Comparison of ENCODE assay signal across 10 mouse cellular contexts in the genomic region with DNA sequence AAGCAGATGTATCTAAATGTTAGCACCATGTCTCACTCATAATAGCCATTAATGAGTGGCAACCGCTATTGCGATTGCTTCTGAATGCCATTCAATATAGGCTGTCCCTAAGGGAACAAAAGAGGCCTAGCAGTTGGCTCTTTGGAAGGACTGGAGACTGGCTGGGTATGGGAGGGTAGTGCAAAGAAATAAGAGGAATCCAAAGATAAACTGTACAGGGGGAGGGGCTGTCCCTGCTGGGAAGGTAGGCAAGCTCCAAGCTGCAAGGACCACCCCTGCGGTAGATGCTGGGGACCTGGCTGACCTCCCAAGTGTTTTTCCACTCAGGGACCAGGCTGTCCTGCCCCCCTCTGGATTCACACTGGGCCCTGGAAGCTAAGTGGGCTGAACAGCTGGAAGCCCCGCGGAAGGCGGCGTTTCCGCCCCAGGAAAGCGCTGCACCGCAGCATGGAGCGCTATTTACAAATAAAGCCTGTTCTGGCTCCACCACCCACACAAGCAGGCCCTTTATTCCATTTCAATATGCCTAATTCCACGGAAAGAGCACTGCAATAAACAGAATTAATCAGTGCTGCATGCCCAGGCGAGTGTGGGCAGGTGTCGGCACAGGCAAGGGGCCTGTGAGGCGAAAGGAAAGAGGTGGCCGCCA. TPM values are rescaled to one million over a fixed set of nuclear protein-coding genes. Genes with fewer than 3 reads are reported as not detected.
DNase-seq lines count a peak whose midpoint lies in the region; ATAC-seq and TF ChIP-seq lines count a peak whose summit lies in the region.
"Had no signal": no experiment of that assay in that cellular context is flagged by ENCODE, and none has a peak within 500 bp of the region (broad histone marks: within the 10 kb centered on the region; RNA-seq: fewer than 3 reads in every experiment).

No protein-coding gene starts in this region.

- intact Hi-C loops in left cerebral cortex, postnatal 25 days (cut with DNase I): no loop called here
- intact Hi-C loops in gastrocnemius, postnatal 14 days (cut with DNase I; ENCODE audit: low total_unique reads): no loop called here

- peaks cover 7% of the 10 kb centered on the region; the same call in 1 of the 2 replicates for H3K4me1 ChIP-seq in embryonic facial prominence, embryonic 11.5 days (ENCODE audit: control insufficient read depth, insufficient read depth, low read length)
- peaks cover 10% of the 10 kb centered on the region for H3K4me1 ChIP-seq in hindbrain, postnatal 0 days (ENCODE audit: insufficient read depth, low read length)
- H3K4me1 ChIP-seq in neural tube, embryonic 14.5 days (ENCODE audit: control insufficient read depth, insufficient read depth, low read length): peaks cover 6% of the 10 kb centered on the region

- H3K4me3 ChIP-seq in embryonic facial prominence, embryonic 11.5 days (ENCODE audit: low read depth, low read length): no peak overlapping the region
- H3K4me3 ChIP-seq in hindbrain, postnatal 0 days (ENCODE audit: low read length): no peak overlapping the region
- H3K4me3 ChIP-seq in neural tube, embryonic 14.5 days (ENCODE audit: low read depth, low read length): no peak overlapping the region

- H3K27me3 ChIP-seq in embryonic facial prominence, embryonic 11.5 days (ENCODE audit: control insufficient read depth, insufficient read depth, low read length): no peaks in the 10 kb centered on the region
- no peaks in the 10 kb centered on the region for H3K27me3 ChIP-seq in hindbrain, postnatal 0 days (ENCODE audit: insufficient read depth, low read length)
- no peaks in the 10 kb centered on the region for H3K27me3 ChIP-seq in neural tube, embryonic 14.5 days (ENCODE audit: control insufficient read depth, insufficient read depth, low read length)

- no peaks in the 10 kb centered on the region for H3K9me3 ChIP-seq in embryonic facial prominence, embryonic 11.5 days (replicated peaks; ENCODE audit: control insufficient read depth, low read length)
- H3K9me3 ChIP-seq in hindbrain, postnatal 0 days (ENCODE audit: low read length): no peaks in the 10 kb centered on the region
- no peaks in the 10 kb centered on the region for H3K9me3 ChIP-seq in neural tube, embryonic 14.5 days (ENCODE audit: control insufficient read depth, low read length)

- no peak overlapping the region for H3K9ac ChIP-seq in embryonic facial prominence, embryonic 11.5 days (replicated peaks; ENCODE audit: low read length)
- H3K9ac ChIP-seq in hindbrain, postnatal 0 days (replicated peaks; ENCODE audit: low read length): peak overlapping the region; percentile 13; the same call in 1 of the 2 replicates
- H3K9ac ChIP-seq in neural tube, embryonic 14.5 days (replicated peaks; ENCODE audit: low read depth, low read length): no peak overlapping the region

- peak; percentile 69 for ATAC-seq in embryonic facial prominence, embryonic 11.5 days (replicated peaks; ENCODE audit: insufficient number of reproducible peaks, low FRiP score, low TSS enrichment, low read depth)
- peak; percentile 38; the same call in 1 of the 2 replicates for ATAC-seq in hindbrain, postnatal 0 days
- peak; percentile 50 for ATAC-seq in neural tube, embryonic 14.5 days (ENCODE audit: low read depth)

- 17% methylated on average over 16 of the region's 16 CpGs for WGBS in embryonic facial prominence, embryonic 11.5 days
- WGBS in hindbrain, postnatal 0 days: 9% methylated on average over 16 of the region's 16 CpGs
- 2% methylated on average over 16 of the region's 16 CpGs for WGBS in neural tube, embryonic 14.5 days

- peak overlapping the region; percentile 16; the same call in 1 of the 2 replicates for H3K4me2 ChIP-seq in embryonic facial prominence, embryonic 11.5 days (ENCODE audit: low read depth, low read length)
- H3K4me2 ChIP-seq in hindbrain, postnatal 0 days (ENCODE audit: low read depth, low read length): 0 out of 2 replicates have a peak overlapping the region, but pooled peaks have one; percentile 18
- peak overlapping the region; percentile 26; the same call in 1 of the 2 replicates for H3K4me2 ChIP-seq in neural tube, embryonic 14.5 days (ENCODE audit: low read depth, low read length)

- no peak for TF ChIP-seq CTCF in hindbrain, postnatal 0 days (IDR thresholded peaks at IDR 0.05; ENCODE audit: low read depth)

- peak overlapping the region; percentile 35; the same call in 1 of the 2 replicates for H3K27ac ChIP-seq in embryonic facial prominence, embryonic 11.5 days (replicated peaks; ENCODE audit: low read depth, low read length)
- H3K27ac ChIP-seq in hindbrain, postnatal 0 days: peak overlapping the region; percentile 56; the same call in 1 of the 2 replicates
- peak overlapping the region; percentile 62 for H3K27ac ChIP-seq in neural tube, embryonic 14.5 days (ENCODE audit: low read depth, low read length)
- H3K27ac ChIP-seq: kidney, postnatal 0 days had no signal

- DNase-seq in left cerebral cortex, postnatal 25 days (ENCODE audit: low spot score in 2 of 2): peak; percentile 18 to 29
- DNase-seq in left cerebral cortex, adult 8-10 months (ENCODE audit: low spot score in 2 of 2): no peak
- DNase-seq in embryonic facial prominence, embryonic 11.5 days (ENCODE audit: low spot score): peak; percentile 58
- DNase-seq in hindbrain, postnatal 0 days (ENCODE audit: low spot score): peak; percentile 41
- DNase-seq in gastrocnemius, adult 8-10 months (ENCODE audit: low spot score in 2 of 2): no peak
- DNase-seq in kidney, adult 11 months: no peak
- DNase-seq in gastrocnemius, postnatal 14 days: no peak

- no peaks in the 10 kb centered on the region for H3K36me3 ChIP-seq in embryonic facial prominence, embryonic 11.5 days (replicated peaks; ENCODE audit: control insufficient read depth, insufficient read depth, low read depth, low read length)
- no peaks in the 10 kb centered on the region for H3K36me3 ChIP-seq in hindbrain, postnatal 0 days (ENCODE audit: insufficient read depth, low read length)
- no peaks in the 10 kb centered on the region for H3K36me3 ChIP-seq in neural tube, embryonic 14.5 days (ENCODE audit: control insufficient read depth, insufficient read depth, low read length)

RNA-seq across cellular contexts. Expression of a gene that starts 36.5 kb away (rescaled TPM):
- total RNA-seq in left cerebral cortex, postnatal 25 days (2021): 10 to 100 TPM; 46.4 TPM
- 10 to 100 TPM; 35.8 to 45.1 (median 41.0) TPM for total RNA-seq in left cerebral cortex, adult 8-10 months (2022)
- 3.8 and 4.6 TPM in 2 replicates for polyA plus RNA-seq in embryonic facial prominence, embryonic 11.5 days (2014; fragmentation: Nextera tagmentation; extraction: Ambion mirVana)
- total RNA-seq in hindbrain, postnatal 0 days (2014; rRNA removed): 26.4 and 34.6 TPM in 2 replicates
- polyA plus RNA-seq in hindbrain, postnatal 0 days (2015; fragmentation: Nextera tagmentation; extraction: Ambion mirVana): 4.7 TPM in 2 replicates
- polyA plus RNA-seq in neural tube, embryonic 14.5 days (2014; fragmentation: Nextera tagmentation; extraction: Ambion mirVana): 4.0 and 6.2 TPM in 2 replicates
- total RNA-seq in gastrocnemius, adult 8-10 months (2022): 1 to 10 TPM; 2.5 to 4.4 (median 4.0) TPM
- 1 to 10 TPM; 1.7 to 2.0 TPM for total RNA-seq in gastrocnemius, postnatal 14 days (2021)
- total RNA-seq: MEL had no signal

RNA-seq across cellular contexts. Expression of a gene that starts 56.1 kb away (rescaled TPM):
- 1 to 10 TPM; 2.9 to 3.0 TPM for total RNA-seq in left cerebral cortex, postnatal 25 days (2021)
- total RNA-seq in left cerebral cortex, adult 8-10 months (2022): 1 to 10 TPM; 3.6 to 5.3 (median 4.5) TPM
- 5.2 and 6.2 TPM in 2 replicates for polyA plus RNA-seq in embryonic facial prominence, embryonic 11.5 days (2014; fragmentation: Nextera tagmentation; extraction: Ambion mirVana)
- 7.2 and 8.1 TPM in 2 replicates for total RNA-seq in hindbrain, postnatal 0 days (2014; rRNA removed)
- polyA plus RNA-seq in hindbrain, postnatal 0 days (2015; fragmentation: Nextera tagmentation; extraction: Ambion mirVana): 2.7 and 3.2 TPM in 2 replicates
- polyA plus RNA-seq in neural tube, embryonic 14.5 days (2014; fragmentation: Nextera tagmentation; extraction: Ambion mirVana): 2.5 and 3.8 TPM in 2 replicates
- total RNA-seq in gastrocnemius, adult 8-10 months (2022): 1 to 10 TPM in 2 of 4 experiments, under 1 TPM in 2; 0.68 to 1.4 (median 0.96) TPM
- 1 to 10 TPM; 2.1 to 2.4 TPM for total RNA-seq in gastrocnemius, postnatal 14 days (2021)

Comparison
In these comparisons a context has a peak if more than half of its experiments do, and no peak if none do; other contexts are left out.
1. DNase-seq: peak in left cerebral cortex, postnatal 25 days (2 of 2), embryonic facial prominence, embryonic 11.5 days (single experiment) and hindbrain, postnatal 0 days (single experiment); none in left cerebral cortex, adult 8-10 months (0 of 2), gastrocnemius, adult 8-10 months (0 of 2), kidney, adult 11 months (single experiment) and gastrocnemius, postnatal 14 days (single experiment).
2. Peak in every context shown above with its lines, with median percentiles within 50 percentile points of each other: ATAC-seq, H3K27ac ChIP-seq and H3K4me2 ChIP-seq.